Mouse (Mus musculus): Measurements from ENCODE around the gene Gm10491. TPM values are rescaled to one million over a fixed set of nuclear protein-coding genes. Genes with fewer than 3 reads are reported as not detected.

The Gm10491 gene
- polyA plus RNA-seq, 2 experiments = not detected

DNA sequence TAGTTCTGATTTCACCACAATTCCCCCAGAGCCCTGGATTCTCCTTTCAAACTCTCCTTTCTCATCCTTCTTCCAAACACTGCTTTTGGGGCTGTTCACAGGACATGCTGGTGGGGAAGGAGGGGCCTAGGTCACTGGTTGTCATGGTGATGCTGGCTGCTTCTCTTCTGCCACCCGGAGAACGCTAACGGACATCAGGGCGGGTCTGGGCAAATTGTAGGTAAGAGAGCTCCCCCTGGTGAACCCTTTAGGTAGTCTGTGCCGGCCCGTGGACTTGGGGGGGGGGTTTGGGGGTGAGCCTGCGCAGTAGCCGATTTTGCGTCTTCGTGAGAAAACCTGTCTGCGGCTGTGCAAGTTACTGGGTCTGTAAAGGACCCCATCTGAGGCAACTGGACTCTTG, 27.8 kb downstream of the Gm10491 start:
- ATAC-seq (ENCODE audit: insufficient read depth) (no peak), DNase-seq (ENCODE audit: low read depth in 3 of 3, low spot score in 3 of 3) (peak; percentile 33 to 49 (median 39))
- H3K4me2 ChIP-seq (ENCODE audit: low read depth) = peak overlapping the region; percentile 74; the same call in 1 of the 2 replicates
- H3K4me3 ChIP-seq (ENCODE audit: insufficient read depth in 1 of 2, low read depth in 2 of 2, low read length in 2 of 2) = no peak overlapping the region
- peaks cover 0 to 13% of the 10 kb centered on the region in 2 experiments; a peak in 3 of 4 replicates for H3K4me1 ChIP-seq (replicated peaks; ENCODE audit: control insufficient read depth in 2 of 2, insufficient read depth in 2 of 2, low read length in 1 of 2)
- peak; percentile 69 for TF ChIP-seq CTCF (IDR thresholded peaks at IDR 0.05; ENCODE audit: low read depth)
- TF ChIP-seq EP300 (IDR thresholded peaks at IDR 0.05; ENCODE audit: low read depth) = no peak
- 8% methylated on average over 11 of the region's 11 CpGs for WGBS (ENCODE audit: insufficient replicate concordance)
- no peaks in the 10 kb centered on the region for H3K9me3 ChIP-seq (ENCODE audit: control insufficient read depth, low read length)
- no peaks in the 10 kb centered on the region; the same call in 1 of the 2 replicates for H3K36me3 ChIP-seq (replicated peaks; ENCODE audit: control insufficient read depth, insufficient read depth, low read depth)
- H3K27me3 ChIP-seq (ENCODE audit: control insufficient read depth, insufficient read depth, low read length) = no peaks in the 10 kb centered on the region
- no peak overlapping the region for H3K27ac ChIP-seq
- H3K9ac ChIP-seq (replicated peaks) = no peak overlapping the region

DNA sequence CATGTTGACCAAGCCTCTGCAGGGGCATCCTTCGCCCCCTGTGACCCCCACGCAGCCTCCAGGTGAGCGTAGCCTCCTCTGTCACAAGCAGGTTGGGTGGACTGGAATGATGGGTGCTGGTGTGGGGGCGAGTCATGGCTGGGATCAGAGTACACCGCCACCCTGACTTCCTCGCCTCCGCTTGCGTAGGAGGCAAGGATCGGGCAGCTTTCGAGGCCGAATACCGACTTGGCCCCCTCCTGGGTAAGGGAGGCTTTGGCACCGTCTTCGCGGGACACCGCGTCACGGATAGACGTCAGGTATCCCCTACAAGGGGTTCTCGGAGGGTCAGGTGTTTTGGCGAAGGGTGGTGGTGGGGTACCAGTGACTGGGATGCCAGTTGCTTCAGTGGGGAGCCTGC, 29.1 kb downstream of the Gm10491 start:
- H3K27ac ChIP-seq = no peak overlapping the region
- no peaks in the 10 kb centered on the region for H3K27me3 ChIP-seq (ENCODE audit: control insufficient read depth, insufficient read depth, low read length)
- 23% methylated on average over 21 of the region's 21 CpGs for WGBS (ENCODE audit: insufficient replicate concordance)
- ATAC-seq (ENCODE audit: insufficient read depth) (peak; percentile 14; the same call in 1 of the 2 replicates), DNase-seq (ENCODE audit: low read depth in 3 of 3, low spot score in 3 of 3) (no peak)
- H3K9me3 ChIP-seq (ENCODE audit: control insufficient read depth, low read length) = no peaks in the 10 kb centered on the region
- peak overlapping the region; percentile 74 for H3K4me2 ChIP-seq (ENCODE audit: low read depth)
- peak overlapping the region; percentile 47 to 53 for H3K4me3 ChIP-seq (ENCODE audit: insufficient read depth in 1 of 2, low read depth in 2 of 2, low read length in 2 of 2)
- peaks cover 7% of the 10 kb centered on the region for H3K36me3 ChIP-seq (replicated peaks; ENCODE audit: control insufficient read depth, insufficient read depth, low read depth)
- no peak for TF ChIP-seq EP300 (IDR thresholded peaks at IDR 0.05; ENCODE audit: low read depth)
- peaks cover 0 to 11% of the 10 kb centered on the region in 2 experiments; a peak in 3 of 4 replicates for H3K4me1 ChIP-seq (replicated peaks; ENCODE audit: control insufficient read depth in 2 of 2, insufficient read depth in 2 of 2, low read length in 1 of 2)
- H3K9ac ChIP-seq (replicated peaks) = no peak overlapping the region

DNA sequence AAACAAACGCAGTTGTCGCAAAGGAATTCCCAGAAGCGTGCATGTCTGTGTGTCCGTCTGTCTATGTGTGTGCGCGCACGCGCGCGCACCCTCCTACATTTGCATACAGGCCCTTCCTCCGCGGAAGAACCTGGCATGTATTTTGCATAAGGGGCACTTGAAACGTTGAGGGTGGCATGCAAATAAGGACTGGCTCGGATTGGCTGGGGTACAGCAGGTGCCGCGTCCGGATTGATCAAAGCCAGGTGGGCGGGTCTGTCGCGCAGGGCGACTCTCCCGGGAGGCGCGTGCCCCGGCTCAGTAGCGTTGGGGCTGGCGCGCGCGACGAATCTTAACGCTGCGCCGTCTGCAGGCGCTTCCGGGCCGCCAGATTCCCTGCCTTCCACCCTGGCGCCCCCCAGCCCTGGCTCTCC, 29.6 kb downstream of the Gm10491 start, which contains the start of gene Pim2:
Gene Pim2 (plus strand): TSS at position 256 of the 413 bp plus-strand sequence.
- Histone ChIP-seq H3K9ac (replicated peaks) (peak within 1 kb of the TSS; percentile 3; the same call in 1 of the 2 replicates), H3K27ac (no peak within 1 kb of the TSS), H3K9me3 (ENCODE audit: control insufficient read depth, low read length) (no peaks in the 10 kb centered on the region), H3K27me3 (ENCODE audit: control insufficient read depth, insufficient read depth, low read length) (no peaks in the 10 kb centered on the region), H3K36me3 (replicated peaks; ENCODE audit: control insufficient read depth, insufficient read depth, low read depth) (peaks cover 12% of the 10 kb centered on the region), H3K4me2 (ENCODE audit: low read depth) (peak within 1 kb of the TSS; percentile 74), H3K4me3 (ENCODE audit: insufficient read depth in 1 of 2, low read depth in 2 of 2, low read length in 2 of 2) (peak within 1 kb of the TSS; percentile 53 to 62), H3K4me1 (replicated peaks; ENCODE audit: control insufficient read depth in 2 of 2, insufficient read depth in 2 of 2, low read length in 1 of 2) (peaks cover 0 to 11% of the 10 kb centered on the region in 2 experiments; a peak in 3 of 4 replicates)
- TF ChIP-seq EP300 (IDR thresholded peaks at IDR 0.05; ENCODE audit: low read depth) = no peak
- TF ChIP-seq CTCF (IDR thresholded peaks at IDR 0.05; ENCODE audit: low read depth) = no peak
- WGBS (ENCODE audit: insufficient replicate concordance) = 11% methylated on average over 26 of the region's 38 CpGs
- peak; percentile 71 to 78 (median 76) for DNase-seq (ENCODE audit: low read depth in 3 of 3, low spot score in 3 of 3)
- peak; percentile 95 for ATAC-seq (ENCODE audit: insufficient read depth)

DNA sequence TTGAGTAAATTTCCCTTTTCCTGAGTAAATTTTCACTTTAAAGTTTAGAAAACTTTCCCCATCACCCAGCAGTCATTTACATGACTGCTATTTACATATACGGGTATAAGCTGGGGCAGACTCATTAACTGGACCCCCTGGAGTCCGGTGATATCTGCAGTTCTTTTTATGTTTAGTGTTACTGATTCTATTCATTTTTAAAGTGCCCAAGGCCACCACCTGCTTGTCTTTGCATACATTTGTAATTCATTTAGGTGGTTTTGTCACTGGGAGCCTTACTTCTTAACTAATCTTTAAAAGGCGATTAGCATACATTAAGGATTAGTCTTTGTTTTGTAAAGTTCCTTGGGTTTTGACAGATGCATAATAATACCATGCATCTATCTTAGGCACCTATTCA, 37.8 kb downstream of the Gm10491 start:
- Histone ChIP-seq H3K27me3 (ENCODE audit: control insufficient read depth, insufficient read depth, low read length) (no peaks in the 10 kb centered on the region), H3K9ac (replicated peaks) (no peak overlapping the region), H3K4me3 (ENCODE audit: insufficient read depth in 1 of 2, low read depth in 2 of 2, low read length in 2 of 2) (no peak overlapping the region), H3K27ac (no peak overlapping the region), H3K4me2 (ENCODE audit: low read depth) (no peak overlapping the region), H3K9me3 (ENCODE audit: control insufficient read depth, low read length) (no peaks in the 10 kb centered on the region), H3K36me3 (replicated peaks; ENCODE audit: control insufficient read depth, insufficient read depth, low read depth) (peaks cover 27% of the 10 kb centered on the region), H3K4me1 (replicated peaks; ENCODE audit: control insufficient read depth in 2 of 2, insufficient read depth in 2 of 2, low read length in 1 of 2) (peaks cover 0 to 3% of the 10 kb centered on the region in 2 experiments; a peak in 1 of 4 replicates)
- ATAC-seq (ENCODE audit: insufficient read depth) = no peak
- DNase-seq (ENCODE audit: low read depth in 3 of 3, low spot score in 3 of 3) = no peak
- 65% methylated on average over 3 of the region's 3 CpGs for WGBS (ENCODE audit: insufficient replicate concordance)
- TF ChIP-seq CTCF (IDR thresholded peaks at IDR 0.05; ENCODE audit: low read depth) (no peak), EP300 (IDR thresholded peaks at IDR 0.05; ENCODE audit: low read depth) (no peak)

DNA sequence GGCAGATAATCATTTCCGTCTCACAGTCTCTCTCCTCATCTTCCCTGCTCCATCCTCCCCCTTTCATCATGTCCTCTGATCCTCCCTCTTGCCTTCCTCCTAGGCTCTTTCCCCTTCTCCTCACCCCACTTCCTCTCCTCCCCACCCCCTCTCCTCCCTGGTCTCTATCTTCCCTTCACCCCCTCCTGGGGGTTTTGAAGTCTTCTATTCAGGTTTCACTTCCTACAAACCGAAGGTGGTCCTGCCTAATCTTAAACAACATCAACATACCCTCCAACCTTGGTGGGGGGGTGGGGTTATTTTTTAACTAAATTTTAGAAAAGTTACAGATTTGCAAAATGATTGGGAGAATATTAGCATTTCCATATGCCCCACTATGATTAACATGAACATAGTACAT, 39.1 kb downstream of the Gm10491 start:
- Histone ChIP-seq H3K4me1 (replicated peaks; ENCODE audit: control insufficient read depth in 2 of 2, insufficient read depth in 2 of 2, low read length in 1 of 2) (peaks cover 0 to 3% of the 10 kb centered on the region in 2 experiments; a peak in 1 of 4 replicates), H3K4me3 (ENCODE audit: insufficient read depth in 1 of 2, low read depth in 2 of 2, low read length in 2 of 2) (no peak overlapping the region), H3K27me3 (ENCODE audit: control insufficient read depth, insufficient read depth, low read length) (no peaks in the 10 kb centered on the region), H3K36me3 (replicated peaks; ENCODE audit: control insufficient read depth, insufficient read depth, low read depth) (peaks cover 20% of the 10 kb centered on the region), H3K9ac (replicated peaks) (no peak overlapping the region), H3K9me3 (ENCODE audit: control insufficient read depth, low read length) (no peaks in the 10 kb centered on the region), H3K27ac (no peak overlapping the region), H3K4me2 (ENCODE audit: low read depth) (no peak overlapping the region)
- WGBS (ENCODE audit: insufficient replicate concordance) = 43% methylated on average over 2 of the region's 2 CpGs
- DNase-seq (ENCODE audit: low read depth in 3 of 3, low spot score in 3 of 3) (no peak), ATAC-seq (ENCODE audit: insufficient read depth) (no peak)
- TF ChIP-seq CTCF (IDR thresholded peaks at IDR 0.05; ENCODE audit: low read depth) (no peak), EP300 (IDR thresholded peaks at IDR 0.05; ENCODE audit: low read depth) (no peak)
